Mouse (Mus musculus) hindbrain, embryonic 10.5 days (tissue): Measurements from ENCODE around the gene Dram1. TPM values are rescaled to one million over a fixed set of nuclear protein-coding genes. Genes with fewer than 3 reads are reported as not detected.
"Not testable (repeated sequence)": the region's sequence is repeated elsewhere in the genome, so short reads cannot be mapped to it uniquely, and the experiment has no call there.

Experiments used
- DNase-seq: peaks from one replicate; pipeline ENCODE4 v3.0.0-alpha.2; 2017; ENCODE audit warnings: low spot score
- H3K27ac ChIP-seq: fragments of 300-500 bp; sonication (generic); 2 replicates; pipeline ENCODE4 v1.5.1; 2016; ENCODE audit warnings: mild to moderate bottlenecking, moderate library complexity
- H3K27me3 ChIP-seq: fragments of 300-500 bp; sonication (generic); 2 replicates; pipeline ENCODE4 v1.6.1; 2016; ENCODE audit warnings: mild to moderate bottlenecking; ENCODE audit not compliant: poor library complexity, insufficient read depth, severe bottlenecking
- H3K36me3 ChIP-seq: fragments of 300-500 bp; sonication (generic); 2 replicates; pipeline ENCODE4 v1.6.1; 2016; ENCODE audit warnings: mild to moderate bottlenecking, moderate library complexity
- H3K4me1 ChIP-seq: fragments of 300-500 bp; sonication (generic); replicated peaks from 2 replicates; pipeline ENCODE4 v1.6.1; 2016; ENCODE audit warnings: mild to moderate bottlenecking
- H3K4me3 ChIP-seq: fragments of 300-500 bp; sonication (generic); 2 replicates; pipeline ENCODE4 v1.5.1; 2016; ENCODE audit warnings: mild to moderate bottlenecking, moderate library complexity
- H3K9me3 ChIP-seq: fragments of 300-500 bp; sonication (generic); 2 replicates; pipeline ENCODE4 v1.6.1; 2016; ENCODE audit warnings: mild to moderate bottlenecking, moderate library complexity
- WGBS: fragments of 180-500 bp; shearing (Covaris S2); methylation state at CpG from one replicate; pipeline ENCODE4 v1.1.7; 2016; 5-methylcytosine and 5-hydroxymethylcytosine counted together
- polyA plus RNA-seq: library from polyadenylated mRNA; unstranded; fragments of >200 nt; fragmentation: Nextera tagmentation; extraction: Ambion mirVana; gene quantifications from 2 replicates; pipeline ENCODE4 v1.2.1, GENCODE M21; 2016

Dram1 gene
- polyA plus RNA-seq, 1 experiment from 2014 or later, result 0.35 TPM

DNA sequence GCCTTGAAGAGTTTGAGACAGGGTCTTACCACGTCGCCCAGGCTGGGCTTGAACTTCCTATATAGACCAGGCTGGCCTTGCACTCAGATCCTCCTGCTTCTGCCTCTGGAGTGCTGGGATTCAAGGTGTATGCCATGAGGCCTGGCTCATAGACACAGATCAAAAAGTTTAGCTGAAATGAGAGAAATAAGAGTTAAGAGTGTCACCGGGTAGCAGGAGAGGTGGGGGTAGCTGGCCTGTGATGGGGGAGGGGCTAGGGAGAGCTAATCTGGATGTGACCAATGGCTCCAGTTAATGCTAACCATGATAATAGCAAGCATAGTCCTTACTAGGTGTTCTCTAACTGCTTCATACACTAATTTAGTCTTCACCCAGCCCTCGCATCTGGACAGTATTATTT lies 2.4 kb upstream of the Dram1 start:
- no peaks in the 10 kb centered on the region for H3K36me3 ChIP-seq
- no peak overlapping the region for H3K4me3 ChIP-seq
- peaks cover 19% of the 10 kb centered on the region for H3K4me1 ChIP-seq
- WGBS, result 80% methylated on average over 4 of the region's 4 CpGs
- no peaks in the 10 kb centered on the region for H3K27me3 ChIP-seq
- no peak for DNase-seq
- H3K27ac ChIP-seq, result no peak overlapping the region
- no peaks in the 10 kb centered on the region for H3K9me3 ChIP-seq

DNA sequence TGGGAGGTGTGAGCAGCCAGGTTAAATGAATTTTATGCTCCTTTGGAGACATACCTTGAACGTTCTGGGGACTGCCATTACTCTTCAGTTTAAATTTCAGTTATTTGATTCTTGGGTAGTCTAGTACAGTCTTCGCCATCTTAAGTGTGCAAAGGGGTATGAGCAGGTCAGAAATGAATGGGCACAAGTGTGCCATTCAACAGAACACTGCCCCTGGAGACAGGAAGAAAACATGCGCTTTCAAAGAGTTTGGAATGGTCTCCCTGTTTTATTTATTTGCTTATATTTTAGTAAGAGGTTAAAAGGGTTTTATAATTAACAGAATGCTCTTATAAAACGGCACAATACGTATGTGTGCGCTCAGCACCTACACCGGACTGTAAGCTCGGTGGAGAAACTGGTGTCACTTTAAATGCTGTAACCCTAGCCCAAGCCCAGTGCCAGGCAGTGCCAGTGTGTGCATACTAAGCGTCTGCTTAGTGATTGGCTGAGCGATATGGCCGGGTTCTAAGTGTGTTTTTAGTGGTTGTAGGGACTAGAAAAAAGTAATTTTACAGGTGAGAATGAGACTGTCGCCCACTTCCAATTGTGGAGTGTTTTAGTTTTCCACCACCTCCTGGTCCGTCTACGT lies 1.7 kb upstream of the Dram1 start:
- WGBS, result 52% methylated on average over 14 of the region's 14 CpGs

DNA sequence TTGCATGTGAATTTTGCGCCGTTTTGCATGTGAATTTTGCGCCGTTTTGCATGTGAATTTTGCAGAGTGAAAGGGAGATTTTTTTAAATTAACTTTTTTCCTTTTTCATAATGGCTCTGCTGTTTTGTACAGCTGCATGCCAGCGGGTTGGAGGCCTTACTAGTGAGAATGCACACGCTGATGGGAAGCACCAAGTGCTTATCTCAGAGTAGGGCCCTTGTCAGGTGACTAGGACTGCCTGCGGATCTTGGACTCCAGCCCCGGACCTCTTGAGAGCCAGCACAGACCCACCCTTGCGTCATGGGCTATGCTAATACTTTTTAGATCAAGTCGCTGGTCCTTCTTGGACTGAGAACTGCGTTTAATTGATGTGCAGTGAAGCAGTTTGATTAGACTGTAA lies 1.1 kb upstream of the Dram1 start:
- no peaks in the 10 kb centered on the region for H3K9me3 ChIP-seq
- peak overlapping the region; percentile 91 for H3K27ac ChIP-seq
- H3K36me3 ChIP-seq, result no peaks in the 10 kb centered on the region
- H3K4me1 ChIP-seq, result peaks cover 19% of the 10 kb centered on the region
- WGBS, result 2% methylated on average over 11 of the region's 11 CpGs
- peak; percentile 34 for DNase-seq
- H3K27me3 ChIP-seq, result no peaks in the 10 kb centered on the region
- H3K4me3 ChIP-seq, result peak overlapping the region; percentile 87

More for the DNA sequence above, 1.7 kb upstream of the Dram1 start:
- no peaks in the 10 kb centered on the region for H3K9me3 ChIP-seq
- no peak overlapping the region for H3K27ac ChIP-seq
- peaks cover 19% of the 10 kb centered on the region for H3K4me1 ChIP-seq
- no peak for DNase-seq
- peak overlapping the region; percentile 87 for H3K4me3 ChIP-seq
- H3K36me3 ChIP-seq, result no peaks in the 10 kb centered on the region
- H3K27me3 ChIP-seq, result no peaks in the 10 kb centered on the region

DNA sequence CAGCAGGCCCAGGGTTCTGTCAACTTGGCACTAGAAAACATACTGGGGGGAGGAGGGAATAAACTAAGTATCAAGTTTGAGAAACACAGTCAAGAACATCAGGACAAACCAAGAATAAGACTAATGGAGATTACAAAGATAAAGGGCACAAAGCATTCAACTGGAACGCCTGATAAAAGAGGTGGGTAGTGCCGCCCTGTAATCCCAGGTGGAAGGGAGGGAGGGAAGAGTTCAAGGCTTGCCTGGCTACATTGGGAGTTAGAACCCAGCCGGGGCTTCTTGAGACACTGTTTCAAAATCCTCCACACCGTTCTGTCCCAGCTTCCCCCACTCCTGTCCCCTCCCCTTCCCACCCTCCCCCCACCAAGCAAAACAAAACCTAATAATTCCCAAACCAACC lies 1.2 kb downstream of the Dram1 start:
- H3K9me3 ChIP-seq, result no peaks in the 10 kb centered on the region
- H3K4me3 ChIP-seq, result no peak overlapping the region
- H3K4me1 ChIP-seq, result peaks cover 19% of the 10 kb centered on the region
- DNase-seq, result no peak
- WGBS, result 83% methylated on average over 4 of the region's 4 CpGs
- H3K27ac ChIP-seq, result no peak overlapping the region
- no peaks in the 10 kb centered on the region for H3K36me3 ChIP-seq
- no peaks in the 10 kb centered on the region for H3K27me3 ChIP-seq

DNA sequence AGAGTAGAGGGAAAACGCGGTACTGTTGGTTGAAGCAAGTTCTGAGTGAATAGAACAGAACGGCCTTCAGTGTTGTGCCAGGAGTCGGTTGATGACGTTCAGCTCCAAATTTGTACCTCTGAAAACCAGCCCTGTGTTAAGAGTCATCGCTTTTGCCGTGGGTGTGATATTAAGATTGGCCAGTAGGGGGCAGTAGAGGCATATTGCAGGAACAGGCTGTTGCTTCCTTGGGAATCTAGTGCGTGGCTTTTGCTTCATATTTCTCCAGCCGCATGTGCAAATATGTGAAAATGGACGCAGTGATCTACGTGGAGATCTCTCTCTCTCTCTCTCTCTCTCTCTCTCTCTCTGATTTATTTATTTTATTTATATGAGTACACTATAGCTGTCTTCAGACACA lies 2.1 kb downstream of the Dram1 start:
- Histone ChIP-seq H3K4me3 (no peak overlapping the region), H3K27ac (no peak overlapping the region), H3K4me1 (peaks cover 19% of the 10 kb centered on the region), H3K36me3 (no peaks in the 10 kb centered on the region), H3K9me3 (no peaks in the 10 kb centered on the region), H3K27me3 (no peaks in the 10 kb centered on the region)
- 13% methylated on average over 11 of the region's 11 CpGs for whole genome bisulfite sequencing
- DNase-seq, result peak; percentile 84

DNA sequence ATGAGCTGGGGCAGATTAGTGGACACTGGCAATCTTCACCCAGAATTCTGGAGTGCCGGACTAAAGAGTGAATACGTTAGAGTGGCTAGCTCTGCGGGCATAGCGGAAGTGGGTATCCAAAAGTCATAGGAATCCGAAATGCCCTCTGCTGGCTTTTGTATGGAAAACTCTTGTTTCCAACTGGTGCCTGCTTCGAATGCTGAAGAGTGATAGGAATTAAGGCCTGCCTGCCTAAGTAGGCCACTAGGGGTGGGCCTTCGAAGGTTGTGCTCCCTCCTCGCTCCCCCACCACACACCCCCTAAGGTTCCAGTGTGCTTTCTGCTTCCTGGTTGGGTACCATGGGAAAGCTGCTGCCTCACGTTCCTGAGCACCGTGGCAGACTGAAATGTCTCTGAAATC lies 3.9 kb downstream of the Dram1 start:
- WGBS, result 32% methylated on average over 10 of the region's 10 CpGs
- no peaks in the 10 kb centered on the region for H3K9me3 ChIP-seq
- H3K4me1 ChIP-seq, result peaks cover 6% of the 10 kb centered on the region
- no peak overlapping the region for H3K4me3 ChIP-seq
- no peaks in the 10 kb centered on the region for H3K36me3 ChIP-seq
- H3K27ac ChIP-seq, result no peak overlapping the region
- H3K27me3 ChIP-seq, result no peaks in the 10 kb centered on the region
- DNase-seq, result no peak

DNA sequence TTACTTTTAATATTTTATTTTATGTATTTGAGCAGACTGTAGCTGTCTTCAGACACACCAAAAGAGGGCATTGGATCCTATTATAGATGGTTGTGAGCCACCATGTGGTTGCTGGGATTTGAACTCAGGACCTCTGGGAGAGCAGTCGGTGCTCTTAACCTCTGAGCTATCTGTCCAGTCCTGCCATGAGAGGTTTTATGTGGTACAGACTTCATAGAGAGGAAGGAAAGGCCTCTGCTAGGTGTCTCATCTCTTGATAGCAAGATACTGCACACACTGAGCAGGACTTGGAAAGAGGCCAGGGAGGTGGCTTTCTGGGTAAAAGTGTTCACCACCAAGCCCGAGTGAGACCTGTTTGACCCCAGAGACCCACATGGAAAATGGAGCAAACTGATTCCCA lies 5.9 kb downstream of the Dram1 start:
- DNase-seq, H3K9me3 ChIP-seq, H3K27me3 ChIP-seq, H3K36me3 ChIP-seq, H3K27ac ChIP-seq, H3K4me1 ChIP-seq, H3K4me3 ChIP-seq: not testable (repeated sequence)
- WGBS, result 88% methylated on average over 2 of the region's 2 CpGs

DNA sequence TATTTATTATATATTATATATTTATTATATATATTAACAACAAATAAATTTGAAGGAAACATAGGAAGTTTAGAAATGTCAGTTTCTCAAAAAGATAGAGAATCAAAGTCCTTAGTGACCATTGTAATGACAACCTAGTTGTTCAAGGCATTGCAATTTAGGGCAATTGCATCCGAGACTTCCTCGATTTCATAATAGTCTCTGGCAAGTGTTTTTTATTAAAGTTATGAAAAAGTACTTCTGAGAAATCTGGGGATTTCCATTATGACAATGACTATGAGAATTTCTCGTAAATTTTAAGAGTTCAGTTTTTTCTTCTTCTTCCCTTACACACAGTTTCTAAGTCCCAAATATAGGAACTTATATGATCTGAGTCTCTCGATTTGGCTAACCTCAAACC lies 6.4 kb downstream of the Dram1 start:
- no peaks in the 10 kb centered on the region for H3K9me3 ChIP-seq
- H3K4me1 ChIP-seq, result no peaks in the 10 kb centered on the region
- 88% methylated on average over 4 of the region's 4 CpGs for WGBS

DNA sequence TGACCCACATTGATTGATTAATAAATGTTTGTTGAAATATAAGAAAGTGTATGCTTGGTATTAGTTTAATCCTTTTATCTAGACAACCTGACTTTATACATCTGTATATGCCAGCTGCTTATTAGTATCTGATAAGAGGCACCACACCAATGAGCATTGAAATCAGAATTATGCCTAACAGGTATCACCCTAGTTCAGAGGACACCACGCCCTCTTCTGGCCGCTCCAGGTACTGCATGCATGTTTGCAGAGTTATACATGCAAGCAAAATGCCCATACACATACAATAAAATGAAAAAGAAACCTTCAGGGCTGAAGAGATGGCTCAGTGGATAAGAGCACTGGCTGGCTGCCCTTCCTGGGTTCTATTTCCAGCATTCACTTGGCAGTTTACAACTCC lies 7.1 kb downstream of the Dram1 start:
- Histone ChIP-seq H3K27me3 (no peaks in the 10 kb centered on the region), H3K4me1 (no peaks in the 10 kb centered on the region), H3K27ac (no peak overlapping the region), H3K9me3 (no peaks in the 10 kb centered on the region), H3K4me3 (no peak overlapping the region), H3K36me3 (no peaks in the 10 kb centered on the region)
- no peak for DNase-seq
- WGBS, result 8% methylated on average over 2 of the region's 2 CpGs

More for the DNA sequence above, 6.4 kb downstream of the Dram1 start:
- DNase-seq, result no peak
- no peaks in the 10 kb centered on the region for H3K36me3 ChIP-seq
- H3K4me3 ChIP-seq, result no peak overlapping the region
- no peaks in the 10 kb centered on the region for H3K27me3 ChIP-seq
- no peak overlapping the region for H3K27ac ChIP-seq

DNA sequence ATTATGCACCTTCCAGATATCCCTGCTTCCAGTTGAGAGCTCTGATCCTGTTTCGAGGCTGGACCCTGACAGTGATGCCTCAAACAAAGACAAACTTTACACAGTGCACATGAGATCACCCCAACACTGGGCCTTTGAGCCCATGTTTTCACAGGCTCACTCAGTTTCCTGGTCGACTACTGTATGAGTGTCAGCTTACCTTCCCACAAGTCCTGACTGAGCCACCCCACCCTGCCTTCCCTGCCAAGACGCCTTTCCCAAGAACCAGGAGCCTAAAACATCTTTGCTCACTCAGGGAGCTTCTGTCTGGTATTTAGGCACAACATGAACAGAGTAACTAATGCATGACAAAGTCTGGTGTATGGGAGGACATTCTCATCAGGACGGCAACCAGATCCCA lies 9.6 kb downstream of the Dram1 start:
- 58% methylated on average over 4 of the region's 4 CpGs for WGBS

DNA sequence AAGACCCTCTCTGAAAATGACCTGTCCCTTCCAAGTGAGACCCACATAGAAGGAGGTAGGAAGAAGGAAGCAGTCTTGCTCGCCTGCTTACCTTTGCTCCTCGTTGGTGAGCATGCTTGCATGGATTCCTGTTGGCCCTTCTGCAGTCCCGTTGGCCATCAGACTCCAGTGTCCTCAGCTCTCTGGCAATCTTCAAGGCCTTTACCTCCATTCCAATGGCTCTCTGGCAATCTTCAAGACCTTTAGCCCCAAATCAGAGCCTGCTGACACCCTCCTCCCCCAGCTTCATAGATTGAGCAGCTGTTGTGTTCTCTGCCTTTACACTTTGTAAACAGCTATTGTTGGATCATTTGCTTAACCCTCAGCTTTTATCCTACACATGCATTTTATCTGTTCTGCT lies 14.7 kb downstream of the Dram1 start:
- no peak for DNase-seq
- no peaks in the 10 kb centered on the region for H3K4me1 ChIP-seq

More for the DNA sequence above, 9.6 kb downstream of the Dram1 start:
- no peak for DNase-seq
- H3K36me3 ChIP-seq, result no peaks in the 10 kb centered on the region
- no peaks in the 10 kb centered on the region for H3K9me3 ChIP-seq
- H3K4me3 ChIP-seq, result no peak overlapping the region
- no peaks in the 10 kb centered on the region for H3K4me1 ChIP-seq
- H3K27me3 ChIP-seq, result no peaks in the 10 kb centered on the region
- H3K27ac ChIP-seq, result no peak overlapping the region

DNA sequence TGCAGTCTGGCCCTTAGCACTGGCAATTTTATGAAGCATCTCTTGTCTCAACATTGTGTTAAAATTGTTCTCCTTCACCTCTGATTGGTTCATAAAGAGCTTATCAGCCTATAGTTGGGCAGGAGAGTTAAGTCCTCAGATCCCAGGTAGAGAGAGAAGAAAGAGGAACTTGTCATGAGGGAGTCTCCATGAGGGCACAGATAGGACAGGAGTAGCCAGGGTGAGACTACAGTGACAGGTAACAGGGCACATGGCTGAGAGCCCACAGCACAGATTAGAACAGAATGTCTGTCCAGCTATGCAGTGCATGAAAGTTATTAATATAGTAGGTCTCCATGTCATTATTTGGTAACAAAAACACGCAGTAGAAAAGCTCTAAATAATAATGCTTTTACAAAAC lies 16.7 kb downstream of the Dram1 start:
- H3K36me3 ChIP-seq, result no peaks in the 10 kb centered on the region
- no peak overlapping the region for H3K27ac ChIP-seq
- no peak for DNase-seq
- 67% methylated on average over 1 of the region's 1 CpGs for WGBS
- H3K27me3 ChIP-seq, result peaks cover 15% of the 10 kb centered on the region
- H3K4me3 ChIP-seq, result no peak overlapping the region
- no peaks in the 10 kb centered on the region for H3K9me3 ChIP-seq
- peaks cover 2% of the 10 kb centered on the region; the same call in 1 of the 2 replicates for H3K4me1 ChIP-seq

More for the DNA sequence above, 14.7 kb downstream of the Dram1 start:
- no peaks in the 10 kb centered on the region for H3K27me3 ChIP-seq
- WGBS, result 84% methylated on average over 3 of the region's 3 CpGs
- H3K36me3 ChIP-seq, result no peaks in the 10 kb centered on the region
- H3K4me3 ChIP-seq, result no peak overlapping the region
- no peak overlapping the region for H3K27ac ChIP-seq
- H3K9me3 ChIP-seq, result no peaks in the 10 kb centered on the region

DNA sequence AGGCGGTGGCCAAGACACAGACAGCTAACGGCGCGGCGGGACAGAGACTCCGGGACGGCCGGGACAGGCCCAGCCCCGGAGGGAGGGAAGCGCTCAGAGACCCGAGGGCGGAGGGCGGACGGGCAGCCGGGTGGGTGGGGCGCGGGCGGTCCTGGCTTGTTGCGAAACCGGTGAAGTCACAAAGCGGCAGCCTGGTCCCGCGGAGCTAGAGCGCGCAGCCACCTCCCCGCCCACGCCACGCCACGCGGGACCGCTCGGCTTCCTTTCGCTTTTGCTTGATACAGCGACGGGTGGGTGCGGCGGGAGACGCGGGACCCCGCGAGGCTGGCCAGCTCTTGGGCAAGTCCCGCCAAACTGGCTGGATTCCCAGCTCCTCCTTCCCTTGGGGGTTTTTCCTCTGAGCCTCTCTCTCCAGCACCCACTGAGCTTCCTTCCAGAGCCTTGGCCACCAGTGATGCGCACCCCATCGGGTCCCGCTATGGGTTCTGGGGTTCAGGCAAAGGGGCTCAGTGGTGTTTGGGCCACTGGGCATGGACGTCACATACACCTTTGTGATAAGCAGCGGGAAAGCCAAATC lies 21.8 kb downstream of the Dram1 start:
- Histone ChIP-seq H3K4me3 (peak overlapping the region; percentile 66), H3K36me3 (no peaks in the 10 kb centered on the region), H3K27ac (peak overlapping the region; percentile 81), H3K9me3 (no peaks in the 10 kb centered on the region), H3K4me1 (peaks cover 10% of the 10 kb centered on the region), H3K27me3 (peaks cover 38% of the 10 kb centered on the region)
- peak; percentile 56 for DNase-seq
- WGBS, result 3% methylated on average over 47 of the region's 47 CpGs
